Mouse (Mus musculus): ENCODE results near the gene Lrrc10b. TPM values are rescaled to one million over a fixed set of nuclear protein-coding genes. Genes with fewer than 3 reads are reported as not detected.

The Lrrc10b gene
- polyA plus RNA-seq, 1 experiment: 3.9 TPM

Other genes starting within 250 kb of the Lrrc10b start
- gene Myrf, start 216.7 kb downstream of the Lrrc10b start, polyA plus RNA-seq (2012; rRNA removed): 7.3 and 7.6 TPM in 2 replicates
- 10.1 and 11.5 TPM in 2 replicates for gene Dagla, start 152.6 kb downstream of the Lrrc10b start, polyA plus RNA-seq (2012; rRNA removed)
- 2.3 and 2.4 TPM in 2 replicates for gene Syt7, start 68.4 kb downstream of the Lrrc10b start, polyA plus RNA-seq (2012; rRNA removed)
- 1.9 and 2.9 TPM in 2 replicates for gene Ppp1r32, start 25.5 kb upstream of the Lrrc10b start, polyA plus RNA-seq (2012; rRNA removed)
- gene Cpsf7, start 67.8 kb upstream of the Lrrc10b start, polyA plus RNA-seq (2012; rRNA removed): 33.6 and 39.9 TPM in 2 replicates
- gene Sdhaf2, start 68.7 kb upstream of the Lrrc10b start, polyA plus RNA-seq (2012; rRNA removed): 35.1 and 37.9 TPM in 2 replicates
- gene Tmem216, start 98.8 kb upstream of the Lrrc10b start, polyA plus RNA-seq (2012; rRNA removed): 36.5 and 51.1 TPM in 2 replicates
- 29.9 and 33.4 TPM in 2 replicates for gene Cyb561a3, start 119.7 kb upstream of the Lrrc10b start, polyA plus RNA-seq (2012; rRNA removed)
- 10.9 and 12.0 TPM in 2 replicates for gene Tmem138, start 119.9 kb upstream of the Lrrc10b start, polyA plus RNA-seq (2012; rRNA removed)
- 168 and 176 TPM in 2 replicates for gene Ddb1, start 147.9 kb upstream of the Lrrc10b start, polyA plus RNA-seq (2012; rRNA removed)
- gene Tkfc, start 148.2 kb upstream of the Lrrc10b start, polyA plus RNA-seq (2012; rRNA removed): 21.0 and 22.5 TPM in 2 replicates
- gene Vwce, start 176.7 kb upstream of the Lrrc10b start, polyA plus RNA-seq (2012; rRNA removed): 0.60 and 1.3 TPM in 2 replicates
- 0.31 TPM in 1 of 2 replicates, not detected in the other for gene Pga5, start 220.6 kb upstream of the Lrrc10b start, polyA plus RNA-seq (2012; rRNA removed)
- gene Vps37c, start 231.3 kb upstream of the Lrrc10b start, polyA plus RNA-seq (2012; rRNA removed): 25.5 and 30.3 TPM in 2 replicates

Measured in gonadal fat pad, adult 2 months (tissue).